Mouse (Mus musculus): ENCODE results near the gene Rapgef2. TPM values are rescaled to one million over a fixed set of nuclear protein-coding genes. Genes with fewer than 3 reads are reported as not detected.

Gene Rapgef2
- polyA plus RNA-seq, 2 experiments, result 7.6 to 12.5 TPM

DNA sequence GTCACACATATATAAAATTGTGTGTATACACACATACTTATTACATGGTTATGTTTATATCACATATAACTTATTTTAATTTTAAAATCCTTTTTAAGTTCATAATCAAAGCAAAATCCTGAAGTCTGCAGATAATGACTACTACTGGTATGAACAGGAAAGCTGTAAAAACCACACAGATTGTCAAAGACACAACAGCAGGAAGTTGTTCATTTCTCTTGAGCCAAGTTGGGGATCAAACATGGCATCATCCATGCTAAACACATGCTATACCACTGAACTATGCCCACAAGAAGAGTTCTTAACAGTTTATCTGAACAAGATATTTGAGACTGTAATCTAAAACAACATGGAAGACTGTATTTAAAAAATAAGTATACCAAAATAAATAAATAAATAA lies 147.7 kb downstream of the Rapgef2 start:
- no peaks in the 10 kb centered on the region; the same call in 1 of the 2 replicates for H3K4me1 ChIP-seq (ENCODE audit: control insufficient read depth, insufficient read depth, low read length)
- H3K4me2 ChIP-seq (replicated peaks; ENCODE audit: low read depth, low read length, severe bottlenecking), result no peak overlapping the region
- H3K27ac ChIP-seq (replicated peaks; ENCODE audit: low read depth, low read length), result no peak overlapping the region
- TF ChIP-seq POLR2A (IDR thresholded peaks at IDR 0.05; ENCODE audit: borderline replicate concordance, extremely low read depth, insufficient read depth, insufficient read length), result no peak
- H3K27me3 ChIP-seq (ENCODE audit: control insufficient read depth, insufficient read depth, low read length), result no peaks in the 10 kb centered on the region
- ATAC-seq (ENCODE audit: low FRiP score, low read depth) (no peak), DNase-seq (ENCODE audit: low spot score) (no peak)
- H3K4me3 ChIP-seq (replicated peaks; ENCODE audit: low read length), result no peak overlapping the region
- H3K36me3 ChIP-seq (ENCODE audit: control insufficient read depth, insufficient read depth, low read length), result no peaks in the 10 kb centered on the region
- H3K9ac ChIP-seq (ENCODE audit: low read depth, low read length, severe bottlenecking), result no peak overlapping the region
- no peaks in the 10 kb centered on the region for H3K9me3 ChIP-seq (ENCODE audit: control insufficient read depth, low read length)

DNA sequence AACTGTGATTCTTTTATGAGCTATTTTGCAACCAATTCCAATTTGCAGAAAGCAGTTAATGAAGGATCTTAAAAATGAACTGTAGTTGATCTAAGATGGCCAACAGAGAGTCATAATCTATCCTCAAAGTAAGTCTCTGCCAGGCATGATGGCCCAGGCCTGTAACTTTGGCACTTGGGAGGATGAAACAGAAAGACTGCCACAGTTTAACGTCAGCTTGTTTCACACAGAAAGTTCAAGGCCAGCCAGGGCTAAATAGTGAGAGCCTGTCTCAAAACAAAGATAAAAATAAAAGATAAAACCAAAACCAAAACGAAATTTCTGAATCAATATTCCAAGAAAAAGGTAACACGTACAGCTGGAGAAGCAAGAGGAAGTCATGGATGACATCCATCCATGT lies 155.3 kb downstream of the Rapgef2 start:
- Histone ChIP-seq H3K36me3 (ENCODE audit: control insufficient read depth, insufficient read depth, low read length) (no peaks in the 10 kb centered on the region), H3K27ac (replicated peaks; ENCODE audit: low read depth, low read length) (no peak overlapping the region), H3K4me1 (ENCODE audit: control insufficient read depth, insufficient read depth, low read length) (0 out of 2 replicates have a peak, but pooled peaks cover 3% of the 10 kb centered on the region), H3K9me3 (ENCODE audit: control insufficient read depth, low read length) (no peaks in the 10 kb centered on the region), H3K4me2 (replicated peaks; ENCODE audit: low read depth, low read length, severe bottlenecking) (no peak overlapping the region), H3K9ac (ENCODE audit: low read depth, low read length, severe bottlenecking) (no peak overlapping the region), H3K4me3 (replicated peaks; ENCODE audit: low read length) (no peak overlapping the region), H3K27me3 (ENCODE audit: control insufficient read depth, insufficient read depth, low read length) (no peaks in the 10 kb centered on the region)
- DNase-seq (ENCODE audit: low spot score) (no peak), ATAC-seq (ENCODE audit: low FRiP score, low read depth) (no peak)
- WGBS, result 80% methylated on average over 3 of the region's 3 CpGs
- TF ChIP-seq POLR2A (IDR thresholded peaks at IDR 0.05; ENCODE audit: borderline replicate concordance, extremely low read depth, insufficient read depth, insufficient read length), result no peak

DNA sequence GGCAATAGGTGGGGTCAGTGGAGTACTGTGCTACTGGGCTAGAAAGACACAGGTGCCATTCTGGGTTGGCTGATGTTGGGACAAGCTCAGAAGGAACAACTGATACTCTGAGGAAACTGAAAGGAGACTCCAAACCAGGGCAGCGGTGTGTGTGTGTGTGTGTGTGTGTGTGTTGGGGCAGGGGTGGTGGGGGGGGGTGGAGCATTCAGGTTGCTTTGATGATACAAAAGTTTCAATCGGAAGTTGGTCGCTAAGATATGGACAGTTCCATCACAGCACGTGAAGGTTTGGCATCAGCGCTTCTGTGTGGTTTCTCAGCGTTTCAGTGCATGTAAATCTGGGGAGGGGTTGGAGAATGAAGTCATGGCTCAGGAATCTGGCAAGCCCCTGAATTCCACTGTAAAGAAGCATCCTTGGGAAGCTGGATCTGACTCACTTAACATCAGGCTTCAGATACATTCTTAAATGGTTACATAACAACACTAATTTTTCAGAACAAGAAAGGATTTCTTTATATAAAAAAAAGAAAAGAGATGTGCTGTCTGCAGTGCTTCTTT lies 157.2 kb downstream of the Rapgef2 start:
- DNase-seq (ENCODE audit: low spot score) (peak; percentile 56), ATAC-seq (ENCODE audit: low FRiP score, low read depth) (no peak)
- no peak for TF ChIP-seq POLR2A (IDR thresholded peaks at IDR 0.05; ENCODE audit: borderline replicate concordance, extremely low read depth, insufficient read depth, insufficient read length)
- H3K27me3 ChIP-seq (ENCODE audit: control insufficient read depth, insufficient read depth, low read length), result no peaks in the 10 kb centered on the region
- no peak overlapping the region for H3K4me2 ChIP-seq (replicated peaks; ENCODE audit: low read depth, low read length, severe bottlenecking)
- no peak overlapping the region for H3K27ac ChIP-seq (replicated peaks; ENCODE audit: low read depth, low read length)
- H3K36me3 ChIP-seq (ENCODE audit: control insufficient read depth, insufficient read depth, low read length), result no peaks in the 10 kb centered on the region
- 0 out of 2 replicates have a peak, but pooled peaks cover 3% of the 10 kb centered on the region for H3K4me1 ChIP-seq (ENCODE audit: control insufficient read depth, insufficient read depth, low read length)
- H3K9me3 ChIP-seq (ENCODE audit: control insufficient read depth, low read length), result no peaks in the 10 kb centered on the region
- H3K4me3 ChIP-seq (replicated peaks; ENCODE audit: low read length), result no peak overlapping the region
- 68% methylated on average over 6 of the region's 6 CpGs for WGBS
- no peak overlapping the region for H3K9ac ChIP-seq (ENCODE audit: low read depth, low read length, severe bottlenecking)

DNA sequence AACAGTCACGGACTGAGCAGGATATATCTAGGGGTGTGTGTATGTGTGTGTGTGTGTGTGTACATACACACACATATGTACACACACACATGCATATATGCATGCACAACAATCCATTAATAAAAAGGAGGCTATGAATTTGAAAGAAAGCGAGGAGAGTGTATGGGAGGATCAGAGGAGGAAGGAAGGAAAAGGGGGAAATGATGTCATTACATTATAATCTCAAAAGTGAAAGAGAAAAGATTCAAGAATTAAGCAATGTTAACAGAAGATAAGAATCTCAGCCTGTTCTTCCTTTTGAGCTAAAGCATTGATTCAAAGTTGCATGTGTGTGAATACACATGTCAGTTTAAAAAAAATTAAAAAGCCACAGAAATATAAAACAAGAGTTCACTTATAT lies 158.5 kb downstream of the Rapgef2 start:
- H3K27ac ChIP-seq (replicated peaks; ENCODE audit: low read depth, low read length), result no peak overlapping the region
- H3K4me3 ChIP-seq (replicated peaks; ENCODE audit: low read length), result no peak overlapping the region
- 0 out of 2 replicates have a peak, but pooled peaks cover 3% of the 10 kb centered on the region for H3K4me1 ChIP-seq (ENCODE audit: control insufficient read depth, insufficient read depth, low read length)
- DNase-seq (ENCODE audit: low spot score), result no peak
- no peak for ATAC-seq (ENCODE audit: low FRiP score, low read depth)
- no peaks in the 10 kb centered on the region for H3K27me3 ChIP-seq (ENCODE audit: control insufficient read depth, insufficient read depth, low read length)
- H3K36me3 ChIP-seq (ENCODE audit: control insufficient read depth, insufficient read depth, low read length), result no peaks in the 10 kb centered on the region
- H3K9me3 ChIP-seq (ENCODE audit: control insufficient read depth, low read length), result no peaks in the 10 kb centered on the region
- WGBS, result 86% methylated on average over 2 of the region's 2 CpGs
- no peak overlapping the region for H3K4me2 ChIP-seq (replicated peaks; ENCODE audit: low read depth, low read length, severe bottlenecking)
- no peak for TF ChIP-seq POLR2A (IDR thresholded peaks at IDR 0.05; ENCODE audit: borderline replicate concordance, extremely low read depth, insufficient read depth, insufficient read length)
- H3K9ac ChIP-seq (ENCODE audit: low read depth, low read length, severe bottlenecking), result no peak overlapping the region

DNA sequence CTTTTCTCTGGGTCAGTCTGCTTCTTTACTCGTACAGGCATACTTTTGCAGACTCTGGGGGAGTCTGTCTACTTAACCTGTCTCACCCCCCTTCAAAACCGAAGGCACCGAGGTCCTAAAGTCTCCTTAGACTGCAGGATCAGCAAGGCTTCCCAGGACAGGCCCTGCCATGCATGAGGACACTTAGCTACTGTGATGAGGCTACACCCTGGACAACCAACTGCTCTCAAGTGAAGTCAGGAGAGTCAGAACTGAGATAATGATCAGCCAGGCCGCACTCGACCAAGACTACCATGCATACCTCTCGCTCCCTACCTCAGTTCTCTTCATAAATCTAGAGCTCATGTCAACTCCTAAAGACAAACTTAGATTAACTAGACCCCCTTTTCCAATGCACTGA lies 159.5 kb downstream of the Rapgef2 start:
- Histone ChIP-seq H3K4me1 (ENCODE audit: control insufficient read depth, insufficient read depth, low read length) (0 out of 2 replicates have a peak, but pooled peaks cover 3% of the 10 kb centered on the region), H3K9ac (ENCODE audit: low read depth, low read length, severe bottlenecking) (no peak overlapping the region), H3K4me3 (replicated peaks; ENCODE audit: low read length) (no peak overlapping the region), H3K36me3 (ENCODE audit: control insufficient read depth, insufficient read depth, low read length) (no peaks in the 10 kb centered on the region), H3K4me2 (replicated peaks; ENCODE audit: low read depth, low read length, severe bottlenecking) (no peak overlapping the region), H3K27ac (replicated peaks; ENCODE audit: low read depth, low read length) (no peak overlapping the region), H3K27me3 (ENCODE audit: control insufficient read depth, insufficient read depth, low read length) (no peaks in the 10 kb centered on the region), H3K9me3 (ENCODE audit: control insufficient read depth, low read length) (no peaks in the 10 kb centered on the region)
- ATAC-seq (ENCODE audit: low FRiP score, low read depth) (no peak), DNase-seq (ENCODE audit: low spot score) (no peak)
- 88% methylated on average over 6 of the region's 6 CpGs for WGBS
- no peak for TF ChIP-seq POLR2A (IDR thresholded peaks at IDR 0.05; ENCODE audit: borderline replicate concordance, extremely low read depth, insufficient read depth, insufficient read length)

DNA sequence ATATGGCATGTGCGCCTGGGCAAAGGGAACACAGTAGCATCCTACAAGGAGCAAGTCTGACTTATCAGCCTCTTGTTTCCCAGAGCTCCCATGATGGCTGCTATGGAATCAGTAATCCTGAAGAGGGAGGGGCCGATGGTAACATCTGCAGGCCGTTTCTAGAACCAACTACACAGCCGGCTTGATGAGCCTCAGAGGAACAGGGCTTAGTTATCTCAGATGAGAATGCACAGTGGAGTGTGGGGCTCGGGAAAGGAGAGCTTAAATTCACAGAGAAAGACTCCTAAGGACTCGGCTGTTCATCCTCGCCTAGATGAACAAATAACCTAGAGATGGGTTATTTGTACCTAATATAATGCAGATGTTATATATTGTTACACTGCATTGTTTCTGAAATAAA lies 164.9 kb downstream of the Rapgef2 start:
- no peaks in the 10 kb centered on the region for H3K36me3 ChIP-seq (ENCODE audit: control insufficient read depth, insufficient read depth, low read length)
- TF ChIP-seq POLR2A (IDR thresholded peaks at IDR 0.05; ENCODE audit: borderline replicate concordance, extremely low read depth, insufficient read depth, insufficient read length), result no peak
- no peaks in the 10 kb centered on the region for H3K27me3 ChIP-seq (ENCODE audit: control insufficient read depth, insufficient read depth, low read length)
- no peaks in the 10 kb centered on the region for H3K4me1 ChIP-seq (ENCODE audit: control insufficient read depth, insufficient read depth, low read length)
- no peaks in the 10 kb centered on the region for H3K9me3 ChIP-seq (ENCODE audit: control insufficient read depth, low read length)
- DNase-seq (ENCODE audit: low spot score) (no peak), ATAC-seq (ENCODE audit: low FRiP score, low read depth) (no peak)
- H3K27ac ChIP-seq (replicated peaks; ENCODE audit: low read depth, low read length), result no peak overlapping the region
- H3K9ac ChIP-seq (ENCODE audit: low read depth, low read length, severe bottlenecking), result no peak overlapping the region
- H3K4me2 ChIP-seq (replicated peaks; ENCODE audit: low read depth, low read length, severe bottlenecking), result no peak overlapping the region
- no peak overlapping the region for H3K4me3 ChIP-seq (replicated peaks; ENCODE audit: low read length)
- 60% methylated on average over 7 of the region's 7 CpGs for WGBS

All from limb, embryonic 14.5 days (tissue).